Mouse (Mus musculus): ENCODE measurements at regions not wholly inside any gene's neighbourhood (a gene's known extent, or its start where the extent isn't known, plus 50 kb on each side); places are given as distances from the start of the nearest gene placed in this dataset.

GRCm38 (mm10) chr6:98731010-98731530, 388.5 kb upstream of the Gm765 start:
- Histone ChIP-seq H3K27me3 (ENCODE audit: control insufficient read depth, insufficient read depth, low read length) (no peaks in the 10 kb centered on the region), H3K4me3 (ENCODE audit: control insufficient read depth, insufficient read depth, low read length) (no peak overlapping the region), H3K4me1 (replicated peaks; ENCODE audit: control insufficient read depth, insufficient read depth, low read length) (no peaks in the 10 kb centered on the region), H3K36me3 (ENCODE audit: control insufficient read depth, insufficient read depth, low read length) (no peaks in the 10 kb centered on the region), H3K27ac (ENCODE audit: control insufficient read depth, insufficient read depth, low read length) (no peak overlapping the region)
- DNase-seq = no peak
- TF ChIP-seq POLR2A (IDR thresholded peaks at IDR 0.05; ENCODE audit: control insufficient read depth, extremely low read depth, insufficient read depth, low read length, poor library complexity) (no peak), CTCF (IDR thresholded peaks at IDR 0.05; ENCODE audit: borderline replicate concordance, control insufficient read depth, extremely low read depth, insufficient read depth, low read length, poor library complexity) (no peak)

- Histone ChIP-seq H3K36me3 (ENCODE audit: control insufficient read depth, insufficient read depth, low read length) (no peaks in the 10 kb centered on the region), H3K4me1 (replicated peaks; ENCODE audit: control insufficient read depth, insufficient read depth, low read length) (no peaks in the 10 kb centered on the region), H3K4me3 (ENCODE audit: control insufficient read depth, insufficient read depth, low read length) (no peak overlapping the region), H3K27me3 (ENCODE audit: control insufficient read depth, insufficient read depth, low read length) (no peaks in the 10 kb centered on the region), H3K27ac (ENCODE audit: control insufficient read depth, insufficient read depth, low read length) (no peak overlapping the region)
- 78% methylated on average over 5 of the region's 5 CpGs for WGBS
- DNase-seq = no peak
- TF ChIP-seq CTCF (IDR thresholded peaks at IDR 0.05; ENCODE audit: borderline replicate concordance, control insufficient read depth, extremely low read depth, insufficient read depth, low read length, poor library complexity) = no peak
- no peak for TF ChIP-seq POLR2A (IDR thresholded peaks at IDR 0.05; ENCODE audit: control insufficient read depth, extremely low read depth, insufficient read depth, low read length, poor library complexity)
Measured at GRCm38 (mm10) chr6:98726605-98727144, 384.1 kb upstream of the Gm765 start.

- DNase-seq = no peak
- H3K4me1 ChIP-seq (replicated peaks; ENCODE audit: control insufficient read depth, insufficient read depth, low read length) = no peaks in the 10 kb centered on the region
- H3K27me3 ChIP-seq (ENCODE audit: control insufficient read depth, insufficient read depth, low read length) = no peaks in the 10 kb centered on the region
- no peak overlapping the region for H3K27ac ChIP-seq (ENCODE audit: control insufficient read depth, insufficient read depth, low read length)
- TF ChIP-seq CTCF (IDR thresholded peaks at IDR 0.05; ENCODE audit: borderline replicate concordance, control insufficient read depth, extremely low read depth, insufficient read depth, low read length, poor library complexity) (no peak), POLR2A (IDR thresholded peaks at IDR 0.05; ENCODE audit: control insufficient read depth, extremely low read depth, insufficient read depth, low read length, poor library complexity) (no peak)
- no peak overlapping the region for H3K4me3 ChIP-seq (ENCODE audit: control insufficient read depth, insufficient read depth, low read length)
- 69% methylated on average over 14 of the region's 14 CpGs for WGBS
- no peaks in the 10 kb centered on the region for H3K36me3 ChIP-seq (ENCODE audit: control insufficient read depth, insufficient read depth, low read length)
Measured at GRCm38 (mm10) chr6:98704887-98705622, 362.5 kb upstream of the Gm765 start.

- Histone ChIP-seq H3K36me3 (ENCODE audit: control insufficient read depth, insufficient read depth, low read length) (no peaks in the 10 kb centered on the region), H3K4me3 (ENCODE audit: control insufficient read depth, insufficient read depth, low read length) (no peak overlapping the region), H3K27me3 (ENCODE audit: control insufficient read depth, insufficient read depth, low read length) (no peaks in the 10 kb centered on the region), H3K4me1 (replicated peaks; ENCODE audit: control insufficient read depth, insufficient read depth, low read length) (no peaks in the 10 kb centered on the region), H3K27ac (ENCODE audit: control insufficient read depth, insufficient read depth, low read length) (no peak overlapping the region)
- DNase-seq = no peak
- TF ChIP-seq CTCF (IDR thresholded peaks at IDR 0.05; ENCODE audit: borderline replicate concordance, control insufficient read depth, extremely low read depth, insufficient read depth, low read length, poor library complexity) (no peak), POLR2A (IDR thresholded peaks at IDR 0.05; ENCODE audit: control insufficient read depth, extremely low read depth, insufficient read depth, low read length, poor library complexity) (no peak)
- WGBS = 96% methylated on average over 7 of the region's 7 CpGs
Measured at GRCm38 (mm10) chr6:98697571-98697970, 355.0 kb upstream of the Gm765 start.

- 89% methylated on average over 8 of the region's 8 CpGs for WGBS
Measured at GRCm38 (mm10) chr6:98693411-98693810, 350.9 kb upstream of the Gm765 start.

GRCm38 (mm10) chr6:98690133-98690532, 347.6 kb upstream of the Gm765 start:
- no peak overlapping the region for H3K4me3 ChIP-seq (ENCODE audit: control insufficient read depth, insufficient read depth, low read length)
- no peaks in the 10 kb centered on the region for H3K27me3 ChIP-seq (ENCODE audit: control insufficient read depth, insufficient read depth, low read length)
- no peaks in the 10 kb centered on the region for H3K4me1 ChIP-seq (replicated peaks; ENCODE audit: control insufficient read depth, insufficient read depth, low read length)
- H3K27ac ChIP-seq (ENCODE audit: control insufficient read depth, insufficient read depth, low read length) = no peak overlapping the region
- TF ChIP-seq CTCF (IDR thresholded peaks at IDR 0.05; ENCODE audit: borderline replicate concordance, control insufficient read depth, extremely low read depth, insufficient read depth, low read length, poor library complexity) = no peak
- TF ChIP-seq POLR2A (IDR thresholded peaks at IDR 0.05; ENCODE audit: control insufficient read depth, extremely low read depth, insufficient read depth, low read length, poor library complexity) = no peak
- no peak for DNase-seq
- 93% methylated on average over 9 of the region's 9 CpGs for WGBS
- H3K36me3 ChIP-seq (ENCODE audit: control insufficient read depth, insufficient read depth, low read length) = no peaks in the 10 kb centered on the region

More at GRCm38 (mm10) chr6:98693411-98693810, 350.9 kb upstream of the Gm765 start:
- DNase-seq = no peak
- Histone ChIP-seq H3K27me3 (ENCODE audit: control insufficient read depth, insufficient read depth, low read length) (no peaks in the 10 kb centered on the region), H3K27ac (ENCODE audit: control insufficient read depth, insufficient read depth, low read length) (no peak overlapping the region), H3K36me3 (ENCODE audit: control insufficient read depth, insufficient read depth, low read length) (no peaks in the 10 kb centered on the region), H3K4me3 (ENCODE audit: control insufficient read depth, insufficient read depth, low read length) (no peak overlapping the region), H3K4me1 (replicated peaks; ENCODE audit: control insufficient read depth, insufficient read depth, low read length) (no peaks in the 10 kb centered on the region)
- TF ChIP-seq CTCF (IDR thresholded peaks at IDR 0.05; ENCODE audit: borderline replicate concordance, control insufficient read depth, extremely low read depth, insufficient read depth, low read length, poor library complexity) (no peak), POLR2A (IDR thresholded peaks at IDR 0.05; ENCODE audit: control insufficient read depth, extremely low read depth, insufficient read depth, low read length, poor library complexity) (no peak)

All from thymus, adult 2 months (tissue).